Mouse (Mus musculus) T-helper 17 cell (primary cell): Measurements from ENCODE around the gene Pdcd4.

Source experiments
- in situ Hi-C, 2 experiments: fragments of 300-600 bp; cut with MboI, MseI; formaldehyde crosslinking; loops; 1 replicate in 1 of 2; 2 replicates in 1 of 2; pipeline ENCODE4 v1.15.1; 2025; ENCODE audit warnings: high pct_unique_total_duplicates in 2 of 2

Gene Pdcd4

GRCm38 (mm10) chr19:53869427-53870385, 22.3 kb upstream of the Pdcd4 start:
- in situ Hi-C loops, result no loop called here

- in situ Hi-C loops, result no loop called here
Measured at GRCm38 (mm10) chr19:53870568-53870967, 21.5 kb upstream of the Pdcd4 start.

- in situ Hi-C loops, result no loop called here
Measured at GRCm38 (mm10) chr19:53871502-53871901, 20.5 kb upstream of the Pdcd4 start.

- in situ Hi-C loops, result no loop called here
Measured at GRCm38 (mm10) chr19:53872994-53873713, 18.9 kb upstream of the Pdcd4 start.

GRCm38 (mm10) chr19:53875246-53875645, 16.8 kb upstream of the Pdcd4 start:
- in situ Hi-C loops, result no loop called here

GRCm38 (mm10) chr19:53877779-53878178, 14.3 kb upstream of the Pdcd4 start:
- in situ Hi-C loops, result no loop called here

GRCm38 (mm10) chr19:53880460-53880859, 11.6 kb upstream of the Pdcd4 start:
- in situ Hi-C loops, result no loop called here

GRCm38 (mm10) chr19:53881786-53882185, 10.2 kb upstream of the Pdcd4 start:
- in situ Hi-C loops, result no loop called here

GRCm38 (mm10) chr19:53885450-53885849, 6.6 kb upstream of the Pdcd4 start:
- in situ Hi-C loops, result no loop called here

GRCm38 (mm10) chr19:53886576-53887370, 5.3 kb upstream of the Pdcd4 start:
- in situ Hi-C loops, result no loop called here

GRCm38 (mm10) chr19:53887822-53888221, 4.2 kb upstream of the Pdcd4 start:
- in situ Hi-C loops, result no loop called here

GRCm38 (mm10) chr19:53888331-53888730, 3.7 kb upstream of the Pdcd4 start:
- in situ Hi-C loops, result no loop called here

GRCm38 (mm10) chr19:53889555-53889954, 2.5 kb upstream of the Pdcd4 start:
- in situ Hi-C loops, result no loop called here

GRCm38 (mm10) chr19:53890274-53890673, 1.8 kb upstream of the Pdcd4 start:
- in situ Hi-C loops, result no loop called here

GRCm38 (mm10) chr19:53890781-53891251, 1.2 kb upstream of the Pdcd4 start:
- in situ Hi-C loops, result no loop called here

- in situ Hi-C loops, result no loop called here
Measured at GRCm38 (mm10) chr19:53891569-53891968, 462 bp upstream of the Pdcd4 start.

- in situ Hi-C loops, result no loop called here
Measured at GRCm38 (mm10) chr19:53892838-53893359, 868 bp downstream of the Pdcd4 start.

- in situ Hi-C loops, result no loop called here
Measured at GRCm38 (mm10) chr19:53893711-53894171, 1.7 kb downstream of the Pdcd4 start.

- in situ Hi-C loops, result loop anchor here in 1 of 2 experiments (5.0 kb wide), 1 partner anchor 92 kb away; no protein-coding TSS in a partner anchor
Measured at GRCm38 (mm10) chr19:53894538-53895121, 2.6 kb downstream of the Pdcd4 start.

GRCm38 (mm10) chr19:53898046-53898445, 6.0 kb downstream of the Pdcd4 start:
- in situ Hi-C loops, result loop anchor here in 1 of 2 experiments (5.0 kb wide), 1 partner anchor 96 kb away; no protein-coding TSS in a partner anchor

- in situ Hi-C loops, result loop anchor here in 1 of 2 experiments (5.0 kb wide), 1 partner anchor 96 kb away; no protein-coding TSS in a partner anchor
Measured at GRCm38 (mm10) chr19:53898498-53898897, 6.5 kb downstream of the Pdcd4 start.
